Mouse (Mus musculus): ENCODE measurements around the gene Muc2.

DNA sequence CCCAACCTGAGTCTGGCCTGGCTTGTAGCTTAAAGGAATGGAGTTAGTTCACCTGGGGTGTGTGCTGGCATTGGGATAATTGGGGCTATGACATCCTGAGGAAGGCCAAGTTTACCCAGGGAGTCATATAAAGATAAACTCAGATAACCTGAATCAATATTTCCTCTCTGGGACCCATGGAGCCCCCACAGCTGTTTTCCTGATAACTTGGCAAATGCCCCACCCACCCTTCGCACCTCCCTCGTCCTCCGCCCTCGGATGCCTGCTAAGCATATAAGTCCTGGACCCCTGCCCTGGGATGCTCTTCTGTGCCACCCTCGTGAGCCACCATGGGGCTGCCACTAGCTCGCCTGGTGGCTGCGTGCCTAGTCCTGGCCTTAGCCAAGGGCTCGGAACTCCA lies at the start of gene Muc2:
- no peak for TF ChIP-seq CTCF (conservative IDR thresholded peaks at IDR 0.05 in 1 of 2, IDR thresholded peaks at IDR 0.05 in 1 of 2; ENCODE audit: low read depth in 2 of 2, low read length in 2 of 2)
- TF ChIP-seq ZMIZ1 (IDR thresholded peaks at IDR 0.05; ENCODE audit: low read depth, low read length) = no peak
- no peak for TF ChIP-seq HCFC1 (IDR thresholded peaks at IDR 0.05; ENCODE audit: low read depth, low read length)
- TF ChIP-seq TCF12 (IDR thresholded peaks at IDR 0.05; ENCODE audit: low read depth, low read length) = no peak
- no peak for TF ChIP-seq MAFK (IDR thresholded peaks at IDR 0.05; ENCODE audit: insufficient replicate concordance, low read length)
- TF ChIP-seq MYC (IDR thresholded peaks at IDR 0.05; ENCODE audit: low read depth, low read length) = no peak
- no peak for TF ChIP-seq MAX (IDR thresholded peaks at IDR 0.05; ENCODE audit: low read length)
- no peak for TF ChIP-seq JUN (IDR thresholded peaks at IDR 0.05; ENCODE audit: insufficient read depth, low read depth, low read length)
- TF ChIP-seq ELF1 (IDR thresholded peaks at IDR 0.05; ENCODE audit: low read depth, low read length) = no peak
- no peak for TF ChIP-seq POLR2AphosphoS2 (IDR thresholded peaks at IDR 0.05; ENCODE audit: low read depth, low read length)
- no peak for TF ChIP-seq ZNF384 (IDR thresholded peaks at IDR 0.05; ENCODE audit: low read depth, low read length)
- TF ChIP-seq CHD2 (IDR thresholded peaks at IDR 0.05; ENCODE audit: low read length) = no peak
